Mouse (Mus musculus): ENCODE data around the gene Elmo2. TPM values are rescaled to one million over a fixed set of nuclear protein-coding genes. Genes with fewer than 3 reads are reported as not detected.

Elmo2 gene
- total RNA-seq, 1 experiment = 21.7 TPM

- Histone ChIP-seq H3K4me1 (ENCODE audit: control insufficient read depth in 2 of 2, insufficient read depth in 2 of 2, low read length in 2 of 2, poor library complexity in 1 of 2) (peaks cover 0 to 3% of the 10 kb centered on the region in 2 experiments; a peak in 1 of 4 replicates), H3K9me3 (ENCODE audit: control insufficient read depth, insufficient read depth, low read depth, low read length) (no peaks in the 10 kb centered on the region), H3K4me3 (ENCODE audit: insufficient read depth in 1 of 2, low read depth in 1 of 2, low read length in 2 of 2, poor library complexity in 1 of 2, severe bottlenecking in 1 of 2) (no peak overlapping the region), H3K27ac (ENCODE audit: insufficient read depth, low read depth, low read length, poor library complexity, severe bottlenecking) (no peak overlapping the region), H3K9ac (ENCODE audit: insufficient read depth, low read depth, low read length, poor library complexity, severe bottlenecking) (no peak overlapping the region), H3K36me3 (ENCODE audit: control insufficient read depth, insufficient read depth, low read length, poor library complexity, severe bottlenecking) (no peaks in the 10 kb centered on the region)
- TF ChIP-seq MAFK (IDR thresholded peaks at IDR 0.05; ENCODE audit: insufficient read depth, low read depth, low read length) (no peak), ZC3H11A (IDR thresholded peaks at IDR 0.05; ENCODE audit: borderline replicate concordance, low read depth, low read length) (no peak)
- in situ Hi-C loops (cut with MboI; ENCODE audit: low sequenced_read_pairs in 2 of 2, unreplicated experiment in 2 of 2) = no loop called here
- no peak for DNase-seq (ENCODE audit: low read depth, low spot score)
These were observed 84.5 kb downstream of the Elmo2 start for GRCm38 (mm10) chr2:165241786-165242185.

- in situ Hi-C loops (cut with MboI; ENCODE audit: low sequenced_read_pairs in 2 of 2, unreplicated experiment in 2 of 2) = no loop called here
- Histone ChIP-seq H3K4me1 (ENCODE audit: control insufficient read depth in 2 of 2, insufficient read depth in 2 of 2, low read length in 2 of 2, poor library complexity in 1 of 2) (no peaks in the 10 kb centered on the region), H3K9me3 (ENCODE audit: control insufficient read depth, insufficient read depth, low read depth, low read length) (no peaks in the 10 kb centered on the region), H3K9ac (ENCODE audit: insufficient read depth, low read depth, low read length, poor library complexity, severe bottlenecking) (no peak overlapping the region), H3K27ac (ENCODE audit: insufficient read depth, low read depth, low read length, poor library complexity, severe bottlenecking) (no peak overlapping the region), H3K4me3 (ENCODE audit: insufficient read depth in 1 of 2, low read depth in 1 of 2, low read length in 2 of 2, poor library complexity in 1 of 2, severe bottlenecking in 1 of 2) (no peak overlapping the region), H3K36me3 (ENCODE audit: control insufficient read depth, insufficient read depth, low read length, poor library complexity, severe bottlenecking) (no peaks in the 10 kb centered on the region)
- no peak for TF ChIP-seq HCFC1 (IDR thresholded peaks at IDR 0.05; ENCODE audit: borderline replicate concordance, insufficient read depth, low read length)
- TF ChIP-seq ZC3H11A (IDR thresholded peaks at IDR 0.05; ENCODE audit: borderline replicate concordance, low read depth, low read length) = no peak
- TF ChIP-seq ZNF384 (IDR thresholded peaks at IDR 0.05; ENCODE audit: low read depth, low read length) = no peak
- TF ChIP-seq MAFK (IDR thresholded peaks at IDR 0.05; ENCODE audit: insufficient read depth, low read depth, low read length) = no peak
- TF ChIP-seq CHD2 (IDR thresholded peaks at IDR 0.05; ENCODE audit: low read depth, low read length) = no peak
- DNase-seq (ENCODE audit: low read depth, low spot score) = no peak
These were observed 85.9 kb downstream of the Elmo2 start for GRCm38 (mm10) chr2:165240371-165240770.

- in situ Hi-C loops (cut with MboI; ENCODE audit: low sequenced_read_pairs in 2 of 2, unreplicated experiment in 2 of 2) = no loop called here
- TF ChIP-seq HCFC1 (IDR thresholded peaks at IDR 0.05; ENCODE audit: borderline replicate concordance, insufficient read depth, low read length) = no peak
- no peak for TF ChIP-seq ZC3H11A (IDR thresholded peaks at IDR 0.05; ENCODE audit: borderline replicate concordance, low read depth, low read length)
- TF ChIP-seq CHD2 (IDR thresholded peaks at IDR 0.05; ENCODE audit: low read depth, low read length) = no peak
- TF ChIP-seq MAFK (IDR thresholded peaks at IDR 0.05; ENCODE audit: insufficient read depth, low read depth, low read length) = no peak
- TF ChIP-seq ZNF384 (IDR thresholded peaks at IDR 0.05; ENCODE audit: low read depth, low read length) = no peak
These were observed 86.6 kb downstream of the Elmo2 start for GRCm38 (mm10) chr2:165239533-165240144.

DNA sequence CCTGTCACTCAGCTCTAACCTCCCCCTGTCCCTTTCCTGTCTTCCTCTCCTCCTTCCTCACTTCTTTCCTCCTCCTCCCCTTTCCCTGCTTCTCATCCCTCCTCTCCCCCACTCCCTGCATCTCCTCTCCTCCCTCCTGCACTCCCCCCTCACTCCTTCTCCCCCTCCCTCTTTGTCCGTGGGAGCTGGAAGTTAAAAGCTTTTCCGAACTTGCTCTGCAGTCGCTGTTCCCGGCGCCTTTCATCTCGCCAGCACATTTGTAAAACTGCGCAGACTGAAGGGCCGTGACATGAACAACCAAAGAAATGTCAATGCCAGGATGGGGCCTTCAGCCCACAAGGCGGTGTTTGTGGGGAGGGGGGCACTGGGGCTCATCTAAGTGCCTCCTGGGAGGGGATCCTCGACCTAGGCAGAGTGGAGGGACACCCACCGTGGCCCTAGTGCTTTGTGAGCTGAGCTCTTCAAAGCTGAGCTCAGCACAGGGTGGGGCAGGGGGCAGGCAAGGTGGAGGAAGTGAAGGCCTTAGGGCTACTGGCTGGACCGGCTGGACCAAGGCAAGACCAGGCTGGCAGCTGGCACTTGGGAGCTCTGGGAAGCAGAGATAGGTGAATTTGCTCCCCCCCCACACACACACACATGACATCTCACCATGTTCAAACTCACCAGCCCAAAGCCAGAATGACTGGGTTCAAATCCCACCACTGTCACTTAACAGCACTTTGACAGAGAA lies 87.7 kb downstream of the Elmo2 start:
- H3K9me3 ChIP-seq (ENCODE audit: control insufficient read depth, insufficient read depth, low read depth, low read length) = no peaks in the 10 kb centered on the region
- H3K4me1 ChIP-seq (ENCODE audit: control insufficient read depth in 2 of 2, insufficient read depth in 2 of 2, low read length in 2 of 2, poor library complexity in 1 of 2) = no peaks in the 10 kb centered on the region
- DNase-seq (ENCODE audit: low read depth, low spot score) = no peak
- no peak overlapping the region for H3K4me3 ChIP-seq (ENCODE audit: insufficient read depth in 1 of 2, low read depth in 1 of 2, low read length in 2 of 2, poor library complexity in 1 of 2, severe bottlenecking in 1 of 2)
- no peak overlapping the region for H3K27ac ChIP-seq (ENCODE audit: insufficient read depth, low read depth, low read length, poor library complexity, severe bottlenecking)
- TF ChIP-seq ZNF384 (IDR thresholded peaks at IDR 0.05; ENCODE audit: low read depth, low read length) = no peak
- no peak for TF ChIP-seq CHD2 (IDR thresholded peaks at IDR 0.05; ENCODE audit: low read depth, low read length)
- no peak for TF ChIP-seq ZC3H11A (IDR thresholded peaks at IDR 0.05; ENCODE audit: borderline replicate concordance, low read depth, low read length)
- TF ChIP-seq MAFK (IDR thresholded peaks at IDR 0.05; ENCODE audit: insufficient read depth, low read depth, low read length) = no peak
- no peak for TF ChIP-seq HCFC1 (IDR thresholded peaks at IDR 0.05; ENCODE audit: borderline replicate concordance, insufficient read depth, low read length)
- H3K36me3 ChIP-seq (ENCODE audit: control insufficient read depth, insufficient read depth, low read length, poor library complexity, severe bottlenecking) = no peaks in the 10 kb centered on the region
- in situ Hi-C loops (cut with MboI; ENCODE audit: low sequenced_read_pairs in 2 of 2, unreplicated experiment in 2 of 2) = no loop called here
- no peak overlapping the region for H3K9ac ChIP-seq (ENCODE audit: insufficient read depth, low read depth, low read length, poor library complexity, severe bottlenecking)

More at GRCm38 (mm10) chr2:165239533-165240144, 86.6 kb downstream of the Elmo2 start:
- DNase-seq (ENCODE audit: low read depth, low spot score) = peak; percentile 48
- Histone ChIP-seq H3K36me3 (ENCODE audit: control insufficient read depth, insufficient read depth, low read length, poor library complexity, severe bottlenecking) (no peaks in the 10 kb centered on the region), H3K4me1 (ENCODE audit: control insufficient read depth in 2 of 2, insufficient read depth in 2 of 2, low read length in 2 of 2, poor library complexity in 1 of 2) (no peaks in the 10 kb centered on the region), H3K9ac (ENCODE audit: insufficient read depth, low read depth, low read length, poor library complexity, severe bottlenecking) (no peak overlapping the region), H3K9me3 (ENCODE audit: control insufficient read depth, insufficient read depth, low read depth, low read length) (no peaks in the 10 kb centered on the region), H3K4me3 (ENCODE audit: insufficient read depth in 1 of 2, low read depth in 1 of 2, low read length in 2 of 2, poor library complexity in 1 of 2, severe bottlenecking in 1 of 2) (no peak overlapping the region), H3K27ac (ENCODE audit: insufficient read depth, low read depth, low read length, poor library complexity, severe bottlenecking) (no peak overlapping the region)

Other genes starting within 250 kb of the Elmo2 start
- gene 1700025C18Rik, start 235.7 kb downstream of the Elmo2 start, total RNA-seq (2012; rRNA removed) = not detected in 2 replicates
- gene Cdh22, start 91.6 kb downstream of the Elmo2 start, total RNA-seq (2012; rRNA removed) = 0.13 and 0.21 TPM in 2 replicates
- gene Slc35c2, start 38.6 kb downstream of the Elmo2 start, total RNA-seq (2012; rRNA removed) = 36.4 and 48.2 TPM in 2 replicates
- gene Zfp663, start 42.2 kb upstream of the Elmo2 start, total RNA-seq (2012; rRNA removed) = 0.37 TPM in 1 of 2 replicates, not detected in the other
- 4.5 and 6.5 TPM in 2 replicates for gene Zfp334, start 61.8 kb upstream of the Elmo2 start, total RNA-seq (2012; rRNA removed)
- 0.13 and 0.58 TPM in 2 replicates for gene Ocstamp, start 73.9 kb upstream of the Elmo2 start, total RNA-seq (2012; rRNA removed)
- gene Slc13a3, start 146.8 kb upstream of the Elmo2 start, total RNA-seq (2012; rRNA removed) = 0.11 and 0.22 TPM in 2 replicates
- gene Trp53rka, start 166.8 kb upstream of the Elmo2 start, total RNA-seq (2012; rRNA removed) = 19.5 and 22.0 TPM in 2 replicates
- gene Slc2a10, start 177.3 kb upstream of the Elmo2 start, total RNA-seq (2012; rRNA removed) = 0.16 and 0.27 TPM in 2 replicates